Comparison of ENCODE assay signal across 16 mouse cellular contexts in the genomic region with DNA sequence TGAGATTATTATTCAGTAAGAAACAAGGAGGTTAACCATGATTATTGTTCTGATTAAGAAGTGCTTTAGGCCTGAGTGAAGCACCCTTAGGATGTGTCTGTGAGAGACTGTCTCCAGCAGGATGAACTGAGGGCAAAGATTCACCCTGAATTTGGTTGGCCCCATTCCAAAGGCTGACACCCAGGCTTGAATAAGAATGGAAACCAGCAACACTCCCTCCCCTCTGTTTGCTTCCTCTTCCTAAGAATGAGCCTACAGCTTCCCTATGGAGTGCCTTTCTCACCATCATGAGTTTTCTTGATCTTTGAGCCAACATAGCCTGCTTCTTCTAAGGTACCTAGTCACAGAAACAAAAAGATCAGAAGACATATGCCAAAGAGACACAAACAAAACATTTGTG.
A peak's percentile ranks its signal among the peaks of the same experiment; 100 is the strongest.
DNase-seq lines count a peak whose midpoint lies in the region.
"Had no signal": no experiment of that assay in that cellular context is flagged by ENCODE, and none has a peak within 500 bp of the region (broad histone marks: within the 10 kb centered on the region; RNA-seq: fewer than 3 reads in every experiment).

No protein-coding gene starts in this region.

- DNase-seq in gastrocnemius, postnatal 14 days = peak; percentile 4
- DNase-seq in gastrocnemius, postnatal 4 days (ENCODE audit: low spot score in 2 of 2) = no peak
- peak; percentile 31 to 43 for DNase-seq in kidney, postnatal 25 days
- DNase-seq in kidney, postnatal 4 days = no peak
- DNase-seq in retina, postnatal 1 day = peak; percentile 28
- DNase-seq in retina, embryonic 14.5 days (ENCODE audit: low spot score) = no peak
- no peak for DNase-seq in yolk sac, embryonic 10.5 days (ENCODE audit: low spot score)
- DNase-seq in right cerebral cortex, postnatal 14 days = no peak
- DNase-seq: adrenal gland, adult 8-10 months; cerebellum, adult 8-10 months; heart, adult 11 months; heart, postnatal 14 days; liver; liver, postnatal 0 days; right cerebral cortex, postnatal 25 days; spleen, adult 18-20 months had no signal

- intact Hi-C loops in gastrocnemius, postnatal 14 days (cut with DNase I; ENCODE audit: low total_unique reads) = no loop called here

Comparison
In these comparisons a context has a peak if more than half of its experiments do, and no peak if none do; other contexts are left out.
1. DNase-seq: peak in gastrocnemius, postnatal 14 days (single experiment), kidney, postnatal 25 days (2 of 2) and retina, postnatal 1 day (single experiment); none in gastrocnemius, postnatal 4 days (0 of 2), kidney, postnatal 4 days (0 of 2), retina, embryonic 14.5 days (single experiment), yolk sac, embryonic 10.5 days (single experiment) and right cerebral cortex, postnatal 14 days (single experiment).